In the genomic region with DNA sequence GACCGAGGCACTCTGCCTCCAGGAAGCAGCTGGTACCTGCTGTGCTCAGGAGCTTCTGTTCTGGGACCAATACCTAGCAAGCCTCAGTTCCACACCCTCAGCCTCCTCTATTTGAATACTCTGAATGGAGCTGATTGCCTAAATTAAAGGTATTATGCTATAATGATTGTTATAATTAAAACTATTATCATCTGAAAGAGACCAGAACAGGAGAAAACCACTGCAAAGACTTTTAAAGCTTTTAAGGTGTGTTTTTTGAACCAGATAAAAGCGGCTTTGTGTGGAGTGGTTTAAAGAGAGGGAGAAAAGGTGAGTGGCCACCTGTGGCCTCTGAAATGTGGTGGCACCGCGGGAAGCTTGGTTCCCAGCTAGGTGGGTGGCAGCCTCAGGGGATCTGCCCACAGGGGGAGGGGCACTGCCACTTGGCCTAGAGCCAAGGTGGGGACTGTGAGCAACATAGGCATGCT, we compare ENCODE assay signal across 14 mouse cellular contexts.
"Had no signal": no experiment of that assay in that cellular context is flagged by ENCODE, and none has a peak within 500 bp of the region (broad histone marks: within the 10 kb centered on the region; RNA-seq: fewer than 3 reads in every experiment).

No protein-coding gene starts in this region.

- H3K4me2 ChIP-seq: kidney, embryonic 15.5 days; limb, embryonic 13.5 days; midbrain, embryonic 12.5 days; neural tube, embryonic 13.5 days had no signal

- H3K4me3 ChIP-seq: kidney, embryonic 15.5 days; limb, embryonic 13.5 days; midbrain, embryonic 12.5 days; neural tube, embryonic 13.5 days had no signal

- H3K36me3 ChIP-seq: kidney, embryonic 15.5 days; limb, embryonic 13.5 days; midbrain, embryonic 12.5 days; neural tube, embryonic 13.5 days had no signal

- H3K27me3 ChIP-seq: kidney, embryonic 15.5 days; limb, embryonic 13.5 days; midbrain, embryonic 12.5 days; neural tube, embryonic 13.5 days had no signal

- H3K9me3 ChIP-seq: midbrain, embryonic 12.5 days; neural tube, embryonic 13.5 days had no signal

- H3K9ac ChIP-seq: kidney, embryonic 15.5 days; limb, embryonic 13.5 days; liver, embryonic 14.5 days; midbrain, embryonic 12.5 days; neural tube, embryonic 13.5 days had no signal

- DNase-seq: kidney, adult 11 months; kidney, postnatal 36 days; layer of hippocampus, adult 9-11 months; left cerebral cortex, postnatal 4 days; right cerebral cortex, adult 18-20 months; right cerebral cortex, postnatal 25 days; thymus, postnatal 4 days had no signal

- ATAC-seq: midbrain, embryonic 16.5 days had no signal

- H3K27ac ChIP-seq: kidney, embryonic 15.5 days; limb, embryonic 13.5 days; liver, embryonic 14.5 days; midbrain, embryonic 12.5 days; neural tube, embryonic 13.5 days; stomach, postnatal 0 days had no signal
